Mouse (Mus musculus) cerebellum, adult 2 months (tissue): ENCODE results near the gene Syne3.

Experiments
- CTCF ChIP-seq: fragments of 200-500 bp; IDR thresholded peaks from 2 replicates; pipeline ENCODE4 v1.5.1; 2011; ENCODE audit warnings: low read depth, mild to moderate bottlenecking, control low read depth, low read length, moderate library complexity, borderline replicate concordance; ENCODE audit not compliant: insufficient read depth
- POLR2A ChIP-seq: fragments of 200-500 bp; IDR thresholded peaks from 2 replicates; pipeline ENCODE4 v1.6.1; 2011; ENCODE audit warnings: low read length, control low read depth, borderline replicate concordance; ENCODE audit not compliant: insufficient read depth

DNA sequence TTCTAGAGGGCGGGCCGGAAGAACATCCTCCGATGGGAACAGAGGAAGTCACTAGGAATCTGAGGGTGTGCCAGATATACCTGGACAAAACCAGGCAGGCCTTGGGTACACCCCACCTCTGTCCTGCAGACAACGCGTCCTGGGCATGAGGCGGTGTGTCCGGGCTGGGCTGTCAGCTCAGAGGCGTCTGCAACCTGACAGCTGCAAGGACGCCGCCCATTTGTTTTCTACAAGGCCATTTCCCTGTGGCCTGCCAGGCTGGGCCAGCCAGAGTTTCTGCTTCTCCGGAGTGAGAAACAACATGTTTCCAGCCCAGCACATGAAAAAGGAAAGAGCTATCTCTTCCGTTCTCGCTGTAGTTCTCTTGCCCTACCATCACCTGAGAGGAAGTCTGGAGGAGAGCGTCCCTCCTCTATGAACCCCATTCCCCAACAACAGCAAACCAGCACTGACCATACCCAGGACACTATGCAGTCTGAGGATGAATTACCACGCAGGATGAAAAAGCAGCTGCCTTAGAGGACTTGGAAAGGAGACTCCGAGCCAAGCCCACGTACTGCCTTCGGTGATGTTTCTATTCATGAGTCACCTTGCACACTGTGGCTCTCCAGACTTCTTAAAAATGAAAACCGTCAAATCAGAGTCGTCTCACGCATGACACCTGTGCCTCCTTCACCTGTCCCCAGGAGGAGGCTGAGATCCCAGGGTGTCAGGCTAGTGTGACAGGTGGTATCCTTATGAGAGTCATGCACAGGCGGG lies 4.5 kb downstream of the Syne3 start:
- TF ChIP-seq CTCF (no peak), POLR2A (no peak)
